Mouse (Mus musculus) liver, embryonic 16.5 days (tissue): ENCODE data around the gene Tmem214. TPM values are rescaled to one million over a fixed set of nuclear protein-coding genes. Genes with fewer than 3 reads are reported as not detected.

Experiments
- ATAC-seq: fragments of 200-750 bp; cut with Nextera tagmentation; 2 replicates; pipeline ENCODE4 v1.8.0; 2017; ENCODE audit warnings: low read depth, mild to moderate bottlenecking, moderate number of reproducible peaks, moderate library complexity
- H3K27ac ChIP-seq: fragments of 300-500 bp; sonication (generic); 2 replicates; pipeline ENCODE4 v1.5.1; 2014; ENCODE audit warnings: mild to moderate bottlenecking, low read length
- H3K27me3 ChIP-seq: fragments of 300-500 bp; sonication (generic); 2 replicates; pipeline ENCODE4 v1.6.1; 2014; ENCODE audit warnings: low read depth, low read length, mixed read lengths; ENCODE audit not compliant: control insufficient read depth, insufficient read depth
- H3K36me3 ChIP-seq: fragments of 300-500 bp; sonication (generic); 2 replicates; pipeline ENCODE4 v1.6.1; 2014; ENCODE audit warnings: mild to moderate bottlenecking; ENCODE audit not compliant: control insufficient read depth, insufficient read depth
- H3K4me1 ChIP-seq: fragments of 300-500 bp; sonication (generic); 2 replicates; pipeline ENCODE4 v1.6.1; 2014; ENCODE audit warnings: low read depth, low read length, mixed read lengths; ENCODE audit not compliant: control insufficient read depth
- H3K4me2 ChIP-seq: fragments of 300-500 bp; sonication (generic); 2 replicates; pipeline ENCODE4 v1.6.1; 2014; ENCODE audit warnings: low read depth, low read length, mixed read lengths
- H3K4me3 ChIP-seq: fragments of 300-500 bp; sonication (generic); 2 replicates; pipeline ENCODE4 v1.5.1; 2014; ENCODE audit warnings: low read depth, mild to moderate bottlenecking, low read length
- H3K9ac ChIP-seq: fragments of 300-500 bp; sonication (generic); 2 replicates; pipeline ENCODE4 v1.6.1; 2014; ENCODE audit warnings: low read depth, low read length
- H3K9me3 ChIP-seq: fragments of 300-500 bp; sonication (generic); replicated peaks from 2 replicates; pipeline ENCODE4 v1.6.1; 2016; ENCODE audit warnings: low read length; ENCODE audit not compliant: control insufficient read depth
- WGBS: fragments of 180-500 bp; shearing (Covaris S2); extraction: QIAGEN DNeasy Blood & Tissue Kit; methylation state at CpG from one replicate; pipeline ENCODE4 v1.1.7; 2014; ENCODE audit not compliant: insufficient replicate concordance; 5-methylcytosine and 5-hydroxymethylcytosine counted together
- polyA plus RNA-seq: library from polyadenylated mRNA; unstranded; fragments of >200 nt; fragmentation: Nextera tagmentation; extraction: Ambion mirVana; gene quantifications from 2 replicates; pipeline ENCODE4 v1.2.1, GENCODE M21; 2015

Tmem214 gene
- polyA plus RNA-seq, 1 experiment from 2014 or later: 40.1 TPM

DNA sequence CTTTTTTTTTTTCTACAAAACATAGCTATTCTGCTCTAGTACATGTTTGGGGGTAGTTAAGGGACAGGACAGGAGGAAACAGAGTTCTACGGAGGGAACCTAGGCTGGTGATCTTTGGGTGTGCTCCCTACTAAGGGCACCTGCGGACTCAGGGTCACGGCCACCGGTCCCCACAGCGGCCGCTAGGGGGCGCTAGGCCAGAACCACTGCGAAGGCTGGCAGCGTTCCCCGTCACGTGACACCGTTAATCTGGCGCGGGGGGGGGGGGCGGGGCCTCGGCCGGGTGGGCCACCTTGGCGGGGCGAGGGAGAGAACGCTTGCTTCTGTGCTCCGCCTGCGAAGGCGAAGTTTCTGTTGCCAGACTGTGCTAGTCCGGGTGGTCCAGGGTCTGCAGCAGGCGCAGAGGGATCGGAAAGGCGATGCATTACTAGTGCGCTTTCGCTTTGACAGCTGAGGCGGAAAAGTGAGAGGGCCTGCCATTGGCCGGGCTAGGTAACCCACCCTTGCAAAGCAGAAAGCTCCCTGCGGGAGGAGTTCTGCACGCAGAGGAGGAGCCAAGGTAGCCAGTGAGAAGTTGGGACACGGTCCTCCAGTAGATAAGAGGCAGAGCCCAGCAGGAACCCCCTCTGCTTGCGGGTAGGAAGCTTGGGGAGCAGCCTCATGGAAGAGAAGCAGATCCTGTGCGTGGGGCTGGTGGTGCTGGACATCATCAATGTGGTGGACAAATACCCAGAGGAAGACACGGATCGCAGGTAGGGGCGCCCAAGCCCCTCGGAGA is 53.6 kb downstream of the Tmem214 start, which contains the start of gene Khk:
Khk (plus strand) TSS at position 176 of the 778 bp plus-strand sequence.
- Histone ChIP-seq H3K36me3 (peaks cover 9% of the 10 kb centered on the region), H3K9ac (peak within 1 kb of the TSS; percentile 73), H3K27ac (peak within 1 kb of the TSS; percentile 87), H3K4me1 (peaks cover 34% of the 10 kb centered on the region), H3K4me3 (peak within 1 kb of the TSS; percentile 82), H3K4me2 (peak within 1 kb of the TSS; percentile 90), H3K27me3 (no peaks in the 10 kb centered on the region), H3K9me3 (no peaks in the 10 kb centered on the region)
- WGBS: under 1% methylated on average over 39 of the region's 40 CpGs
- peak; percentile 91 for ATAC-seq

DNA sequence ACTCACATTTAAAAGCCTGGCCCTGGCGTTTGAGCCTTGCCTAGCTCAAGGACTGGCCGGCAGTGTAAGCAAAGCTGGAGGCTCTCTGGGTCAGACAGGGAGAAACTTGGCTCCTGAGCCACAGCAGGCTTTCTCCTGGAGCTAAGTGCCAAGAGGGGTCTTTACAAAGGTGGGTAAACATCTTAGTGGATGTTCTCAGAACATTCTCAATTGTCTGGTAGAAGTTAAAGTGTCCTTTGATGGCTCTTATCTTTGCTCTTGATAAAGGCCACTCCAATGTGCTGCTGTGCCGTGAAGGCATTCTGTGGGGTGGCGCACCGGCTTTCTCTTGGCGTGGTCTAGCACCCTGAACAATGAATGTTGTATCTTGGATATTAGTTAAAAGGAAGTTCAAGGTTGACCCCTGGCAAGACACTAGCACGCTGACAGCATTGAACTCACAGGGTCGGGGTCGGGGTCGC is 54.8 kb downstream of the Tmem214 start:
- peak overlapping the region; percentile 73; the same call in 1 of the 2 replicates for H3K9ac ChIP-seq
- H3K9me3 ChIP-seq: no peaks in the 10 kb centered on the region
- H3K27ac ChIP-seq: no peak overlapping the region; the same call in 1 of the 2 replicates
- WGBS: 31% methylated on average over 10 of the region's 10 CpGs
- peaks cover 4% of the 10 kb centered on the region; the same call in 1 of the 2 replicates for H3K36me3 ChIP-seq
- H3K4me1 ChIP-seq: peaks cover 31% of the 10 kb centered on the region
- peak overlapping the region; percentile 90 for H3K4me2 ChIP-seq
- peak overlapping the region; percentile 82 for H3K4me3 ChIP-seq
- no peaks in the 10 kb centered on the region for H3K27me3 ChIP-seq
- no peak for ATAC-seq

DNA sequence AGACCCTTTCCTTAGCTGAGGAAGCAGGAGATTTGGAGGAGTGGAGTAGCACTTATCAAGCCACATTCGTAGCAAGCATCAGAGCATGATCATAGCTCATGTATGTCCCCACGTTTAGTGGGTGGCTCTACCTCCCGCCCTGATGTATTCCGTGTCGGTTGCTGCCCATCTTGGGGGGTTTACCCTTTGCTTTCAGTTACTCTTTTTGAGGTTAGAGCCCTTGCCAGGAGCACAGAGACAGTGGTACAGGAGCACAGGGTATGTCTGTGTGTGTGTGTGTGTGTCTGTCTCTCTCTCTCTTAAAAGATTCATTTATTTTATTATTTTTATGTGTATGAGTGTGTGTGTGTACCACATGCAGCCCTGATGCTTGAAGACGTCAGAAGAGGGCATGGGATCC is 55.3 kb downstream of the Tmem214 start:
- ATAC-seq: no peak
- Histone ChIP-seq H3K36me3 (peaks cover 4% of the 10 kb centered on the region; the same call in 1 of the 2 replicates), H3K4me3 (no peak overlapping the region), H3K27ac (no peak overlapping the region), H3K9me3 (no peaks in the 10 kb centered on the region), H3K27me3 (no peaks in the 10 kb centered on the region), H3K9ac (no peak overlapping the region), H3K4me2 (peak overlapping the region; percentile 90), H3K4me1 (peaks cover 31% of the 10 kb centered on the region)
- 48% methylated on average over 6 of the region's 6 CpGs for WGBS

DNA sequence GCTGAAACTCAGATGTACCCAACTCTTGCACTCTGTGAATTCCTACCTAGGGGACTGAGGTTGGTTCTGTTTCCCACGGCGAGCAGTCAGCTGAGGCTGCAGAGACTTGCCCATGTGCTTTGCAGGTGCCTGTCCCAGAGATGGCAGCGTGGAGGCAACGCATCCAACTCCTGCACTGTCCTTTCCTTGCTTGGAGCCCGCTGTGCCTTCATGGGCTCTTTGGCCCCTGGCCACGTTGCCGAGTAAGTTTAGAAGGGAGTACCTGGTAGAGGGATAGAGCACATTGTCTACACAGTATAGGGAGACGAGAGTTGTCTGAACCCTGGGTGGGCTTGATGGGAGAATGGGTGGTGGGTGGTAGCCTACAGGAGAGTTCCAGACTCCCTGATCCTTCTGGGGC is 56.8 kb downstream of the Tmem214 start:
- H3K9ac ChIP-seq: no peak overlapping the region
- H3K4me3 ChIP-seq: no peak overlapping the region
- H3K4me1 ChIP-seq: peaks cover 31% of the 10 kb centered on the region

DNA sequence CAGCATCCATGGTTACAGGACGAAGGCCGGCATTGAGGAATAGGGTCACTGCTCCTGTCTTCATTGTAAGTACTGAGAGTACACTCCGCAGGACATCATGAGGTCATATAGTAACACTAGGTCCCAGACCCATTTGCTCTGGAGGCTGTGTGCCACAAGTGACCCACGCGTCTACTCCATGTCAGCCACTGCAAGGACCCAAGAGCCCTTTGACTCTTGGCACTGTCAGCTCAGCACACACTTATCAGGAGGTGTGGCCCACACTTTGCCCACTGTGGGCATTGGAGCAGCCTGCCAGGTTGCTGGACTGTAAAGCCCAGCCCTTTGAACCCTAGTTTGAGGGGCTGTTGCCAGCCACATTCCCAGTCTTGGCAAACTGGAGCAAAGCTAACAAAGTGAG is 57.4 kb downstream of the Tmem214 start:
- WGBS: 80% methylated on average over 5 of the region's 5 CpGs
- no peak for ATAC-seq
- no peaks in the 10 kb centered on the region for H3K27me3 ChIP-seq
- no peaks in the 10 kb centered on the region; the same call in 1 of the 2 replicates for H3K36me3 ChIP-seq
- no peak overlapping the region for H3K4me2 ChIP-seq
- H3K9me3 ChIP-seq: no peaks in the 10 kb centered on the region
- H3K4me1 ChIP-seq: peaks cover 31% of the 10 kb centered on the region
- H3K4me3 ChIP-seq: no peak overlapping the region
- H3K9ac ChIP-seq: no peak overlapping the region
- H3K27ac ChIP-seq: no peak overlapping the region

More for the DNA sequence above, 56.8 kb downstream of the Tmem214 start:
- ATAC-seq: no peak
- Histone ChIP-seq H3K27me3 (no peaks in the 10 kb centered on the region), H3K36me3 (no peaks in the 10 kb centered on the region; the same call in 1 of the 2 replicates), H3K9me3 (no peaks in the 10 kb centered on the region), H3K27ac (no peak overlapping the region), H3K4me2 (no peak overlapping the region)
- 78% methylated on average over 8 of the region's 8 CpGs for WGBS

DNA sequence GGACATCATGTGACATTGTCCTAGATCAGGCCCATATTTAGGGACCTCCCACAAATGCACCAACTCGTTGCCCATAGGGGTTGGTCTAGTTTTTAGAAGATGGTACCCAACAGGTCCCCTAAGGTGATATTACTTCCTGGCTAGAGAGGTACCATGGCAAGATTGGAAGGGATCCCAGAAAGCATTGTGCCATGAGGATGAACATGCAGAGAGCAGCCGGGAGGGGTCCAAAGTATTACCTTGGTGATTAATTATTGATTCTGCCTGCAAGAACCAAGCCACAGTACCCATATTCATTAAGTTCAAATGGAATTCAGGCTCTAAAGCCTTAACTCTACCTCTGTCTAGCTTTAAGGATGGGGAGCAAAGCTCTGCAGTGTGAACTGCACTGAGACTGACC is 58.3 kb downstream of the Tmem214 start:
- 64% methylated on average over 2 of the region's 2 CpGs for WGBS
- Histone ChIP-seq H3K4me3 (no peak overlapping the region), H3K9me3 (no peaks in the 10 kb centered on the region), H3K4me2 (no peak overlapping the region), H3K36me3 (no peaks in the 10 kb centered on the region; the same call in 1 of the 2 replicates), H3K27me3 (no peaks in the 10 kb centered on the region), H3K4me1 (peaks cover 22% of the 10 kb centered on the region), H3K27ac (no peak overlapping the region), H3K9ac (no peak overlapping the region)
- no peak for ATAC-seq

DNA sequence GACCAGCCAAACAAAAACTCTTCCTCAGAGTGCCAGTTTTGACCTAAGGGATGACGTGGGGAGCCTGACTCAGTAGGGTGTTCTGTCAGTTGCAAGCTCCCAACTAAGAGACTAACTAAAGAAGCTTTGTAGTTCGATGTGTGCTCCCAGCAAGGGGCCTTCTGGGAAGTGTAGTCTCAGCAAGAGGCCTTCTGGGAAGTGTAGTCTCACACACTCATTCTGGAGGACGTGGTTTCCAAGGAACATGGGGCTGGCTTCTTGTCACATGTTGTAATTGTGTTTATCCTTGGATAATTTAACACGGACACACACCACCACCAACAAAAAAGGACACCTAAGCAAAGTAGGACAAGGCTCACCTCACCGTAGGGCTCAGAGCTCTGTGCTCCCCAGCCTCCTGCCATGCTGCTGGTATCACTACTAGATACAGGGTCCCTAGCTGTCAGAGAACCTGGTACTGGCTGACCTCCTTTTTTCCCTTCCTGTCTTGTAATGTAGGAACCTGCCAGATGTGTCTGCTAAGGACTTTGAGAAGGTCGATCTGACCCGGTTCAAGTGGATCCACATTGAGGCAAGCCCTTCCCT is 60.2 kb downstream of the Tmem214 start:
- H3K27ac ChIP-seq: no peak overlapping the region
- no peak for ATAC-seq
- no peak overlapping the region for H3K4me2 ChIP-seq
- no peak overlapping the region for H3K9ac ChIP-seq
- H3K27me3 ChIP-seq: no peaks in the 10 kb centered on the region
- no peak overlapping the region for H3K4me3 ChIP-seq
- no peaks in the 10 kb centered on the region; the same call in 1 of the 2 replicates for H3K36me3 ChIP-seq
- 46% methylated on average over 7 of the region's 7 CpGs for WGBS
- H3K9me3 ChIP-seq: no peaks in the 10 kb centered on the region
- H3K4me1 ChIP-seq: peaks cover 8% of the 10 kb centered on the region
